Mouse (Mus musculus) liver, embryonic 14.5 days (tissue): Measurements from ENCODE around the gene Defb22. TPM values are rescaled to one million over a fixed set of nuclear protein-coding genes. Genes with fewer than 3 reads are reported as not detected.

ENCODE experiments used
- ATAC-seq: fragments of 200-750 bp; cut with Nextera tagmentation; 2 replicates; pipeline ENCODE4 v1.8.0; 2017; ENCODE audit warnings: moderate number of reproducible peaks, mild to moderate bottlenecking, moderate library complexity; ENCODE audit not compliant: insufficient read depth
- DNase-seq, 3 experiments: peaks; one replicate each; pipeline ENCODE4 v3.0.0-alpha.2; 2012 to 2013; ENCODE audit warnings: low read depth in 3 of 3, low spot score in 3 of 3
- H3K27ac ChIP-seq: fragments of 300-500 bp; sonication (generic); 2 replicates; pipeline ENCODE4 v1.5.1; 2014; ENCODE audit warnings: moderate library complexity, mild to moderate bottlenecking, control low read depth, inconsistent platforms
- H3K27me3 ChIP-seq: fragments of 300-500 bp; sonication (generic); 2 replicates; pipeline ENCODE4 v1.6.1; 2014; ENCODE audit warnings: mild to moderate bottlenecking, low read length, moderate library complexity; ENCODE audit not compliant: control insufficient read depth, insufficient read depth
- H3K36me3 ChIP-seq: fragments of 300-500 bp; sonication (generic); replicated peaks from 2 replicates; pipeline ENCODE4 v1.6.1; 2014; ENCODE audit warnings: low read depth; ENCODE audit not compliant: control insufficient read depth, insufficient read depth
- H3K4me1 ChIP-seq, 2 experiments: fragments of 200-500 bp in 1 of 2; fragments of 300-500 bp in 1 of 2; sonication (generic) in 1 of 2; replicated peaks; 2 replicates each; pipeline ENCODE4 v1.6.1; 2012 to 2014; ENCODE audit warnings: antibody characterized with exemption in 1 of 2, inconsistent platforms in 1 of 2, low read length in 1 of 2; ENCODE audit not compliant: control insufficient read depth in 2 of 2, insufficient read depth in 2 of 2
- H3K4me2 ChIP-seq: fragments of 300-500 bp; sonication (generic); 2 replicates; pipeline ENCODE4 v1.6.1; 2014; ENCODE audit warnings: low read depth, mild to moderate bottlenecking, control low read depth, moderate library complexity
- H3K4me3 ChIP-seq, 2 experiments: fragments of 200-500 bp in 1 of 2; fragments of 300-500 bp in 1 of 2; sonication (generic) in 1 of 2; 2 replicates each; pipeline ENCODE4 v1.5.1; 2012 to 2014; ENCODE audit warnings: low read depth in 2 of 2, low read length in 2 of 2, mild to moderate bottlenecking in 2 of 2, control low read depth in 1 of 2, inconsistent platforms in 1 of 2, moderate library complexity in 1 of 2; ENCODE audit not compliant: insufficient read depth in 1 of 2
- H3K9ac ChIP-seq: fragments of 300-500 bp; sonication (generic); replicated peaks from 2 replicates; pipeline ENCODE4 v1.6.1; 2014; ENCODE audit warnings: mild to moderate bottlenecking, control low read depth, moderate library complexity
- H3K9me3 ChIP-seq: fragments of 300-500 bp; sonication (generic); 2 replicates; pipeline ENCODE4 v1.6.1; 2016; ENCODE audit warnings: low read length, mixed read lengths; ENCODE audit not compliant: control insufficient read depth
- CTCF ChIP-seq: IDR thresholded peaks from 2 replicates; pipeline ENCODE4 v1.5.1; 2016; ENCODE audit warnings: antibody characterized with exemption, low read depth, control low read depth
- EP300 ChIP-seq: IDR thresholded peaks from 2 replicates; pipeline ENCODE4 v1.6.1; 2016; ENCODE audit warnings: antibody characterized with exemption, low read depth
- WGBS: fragments of 180-500 bp; shearing (Covaris S2); extraction: QIAGEN DNeasy Blood & Tissue Kit; methylation state at CpG from one replicate; pipeline ENCODE4 v1.1.7; 2014; ENCODE audit not compliant: insufficient replicate concordance; 5-methylcytosine and 5-hydroxymethylcytosine counted together
- polyA plus RNA-seq, 2 experiments: library from polyadenylated mRNA; depleted of rRNA in 1 of 2; stranded (reverse) in 1 of 2; unstranded in 1 of 2; fragments of >200 nt; fragmentation: Nextera tagmentation in 1 of 2; extraction: Ambion mirVana in 1 of 2; gene quantifications; 2 replicates each; pipeline versions ENCODE4 v1.2.1 to v1.2.3; 2012 to 2014

Gene Defb22
- polyA plus RNA-seq, 2 experiments = not detected

GRCm38 (mm10) chr2:152436983-152437860 lies 52.7 kb downstream of the Defb22 start:
- H3K4me2 ChIP-seq = peak overlapping the region; percentile 72
- peaks cover 4 to 6% of the 10 kb centered on the region in 2 experiments; a peak in 3 of 4 replicates for H3K4me1 ChIP-seq
- H3K9me3 ChIP-seq = no peaks in the 10 kb centered on the region
- H3K27me3 ChIP-seq = no peaks in the 10 kb centered on the region
- H3K9ac ChIP-seq = peak overlapping the region; percentile 12; the same call in 1 of the 2 replicates
- ATAC-seq = peak; percentile 64; the same call in 1 of the 2 replicates
- H3K4me3 ChIP-seq = peak overlapping the region; percentile 39 to 61
- 3% methylated on average over 23 of the region's 23 CpGs for WGBS
- H3K27ac ChIP-seq = no peak overlapping the region
- H3K36me3 ChIP-seq = no peaks in the 10 kb centered on the region
- TF ChIP-seq CTCF (peak; percentile 97), EP300 (no peak)
- peak; percentile 32 to 56 (median 44) for DNase-seq

GRCm38 (mm10) chr2:152436405-152436901 lies 53.5 kb downstream of the Defb22 start:
- no peak for ATAC-seq
- H3K9me3 ChIP-seq = no peaks in the 10 kb centered on the region
- H3K4me3 ChIP-seq = no peak overlapping the region
- H3K4me2 ChIP-seq = no peak overlapping the region
- no peak overlapping the region for H3K27ac ChIP-seq
- no peaks in the 10 kb centered on the region for H3K27me3 ChIP-seq
- no peaks in the 10 kb centered on the region for H3K36me3 ChIP-seq
- DNase-seq = no peak
- WGBS = 55% methylated on average over 7 of the region's 7 CpGs
- H3K9ac ChIP-seq = no peak overlapping the region
- peaks cover 4 to 6% of the 10 kb centered on the region in 2 experiments; a peak in 3 of 4 replicates for H3K4me1 ChIP-seq
- TF ChIP-seq EP300 (no peak), CTCF (no peak)

Other genes with a start within 250 kb of the Defb22 start
- gene Tbc1d20, start 196.3 kb downstream of the Defb22 start, polyA plus RNA-seq (2012; rRNA removed) = 9.5 and 10.1 TPM in 2 replicates
- gene Tbc1d20, start 196.3 kb downstream of the Defb22 start, polyA plus RNA-seq (2014; fragmentation: Nextera tagmentation; extraction: Ambion mirVana) = 5.3 and 5.7 TPM in 2 replicates
- gene Rbck1, start 157.5 kb downstream of the Defb22 start, polyA plus RNA-seq (2012; rRNA removed) = 49.6 and 54.5 TPM in 2 replicates
- 34.3 and 38.8 TPM in 2 replicates for gene Rbck1, start 157.5 kb downstream of the Defb22 start, polyA plus RNA-seq (2014; fragmentation: Nextera tagmentation; extraction: Ambion mirVana)
- 0.54 and 0.77 TPM in 2 replicates for gene Trib3, start 146.1 kb downstream of the Defb22 start, polyA plus RNA-seq (2012; rRNA removed)
- 0.70 and 1.5 TPM in 2 replicates for gene Trib3, start 146.1 kb downstream of the Defb22 start, polyA plus RNA-seq (2014; fragmentation: Nextera tagmentation; extraction: Ambion mirVana)
- not detected in 2 replicates for gene Nrsn2, start 113.5 kb downstream of the Defb22 start, polyA plus RNA-seq (2012; rRNA removed)
- gene Nrsn2, start 113.5 kb downstream of the Defb22 start, polyA plus RNA-seq (2014; fragmentation: Nextera tagmentation; extraction: Ambion mirVana) = not detected in 2 replicates
- gene Sox12, start 92.1 kb downstream of the Defb22 start, polyA plus RNA-seq (2012; rRNA removed) = 4.4 TPM in 2 replicates
- gene Sox12, start 92.1 kb downstream of the Defb22 start, polyA plus RNA-seq (2014; fragmentation: Nextera tagmentation; extraction: Ambion mirVana) = 1.4 and 1.9 TPM in 2 replicates
- gene Zcchc3, start 75.1 kb downstream of the Defb22 start, polyA plus RNA-seq (2012; rRNA removed) = 7.6 and 9.1 TPM in 2 replicates
- gene Zcchc3, start 75.1 kb downstream of the Defb22 start, polyA plus RNA-seq (2014; fragmentation: Nextera tagmentation; extraction: Ambion mirVana) = 8.7 and 10.7 TPM in 2 replicates
- 0.15 and 0.19 TPM in 2 replicates for gene 6820408C15Rik, start 74.6 kb downstream of the Defb22 start, polyA plus RNA-seq (2012; rRNA removed)
- gene 6820408C15Rik, start 74.6 kb downstream of the Defb22 start, polyA plus RNA-seq (2014; fragmentation: Nextera tagmentation; extraction: Ambion mirVana) = 0.11 and 0.23 TPM in 2 replicates
- not detected in 2 replicates for gene Defb23, start 25.5 kb downstream of the Defb22 start, polyA plus RNA-seq (2012; rRNA removed)
- not detected in 2 replicates for gene Defb23, start 25.5 kb downstream of the Defb22 start, polyA plus RNA-seq (2014; fragmentation: Nextera tagmentation; extraction: Ambion mirVana)
- not detected in 2 replicates for gene Defb20, start 13.1 kb downstream of the Defb22 start, polyA plus RNA-seq (2012; rRNA removed)
- gene Defb20, start 13.1 kb downstream of the Defb22 start, polyA plus RNA-seq (2014; fragmentation: Nextera tagmentation; extraction: Ambion mirVana) = not detected in 2 replicates
- gene Defb26, start 21.6 kb upstream of the Defb22 start, polyA plus RNA-seq (2012; rRNA removed) = not detected in 2 replicates
- not detected in 2 replicates for gene Defb26, start 21.6 kb upstream of the Defb22 start, polyA plus RNA-seq (2014; fragmentation: Nextera tagmentation; extraction: Ambion mirVana)
- not detected in 2 replicates for gene Defb28, start 28.1 kb upstream of the Defb22 start, polyA plus RNA-seq (2012; rRNA removed)
- not detected in 2 replicates for gene Defb28, start 28.1 kb upstream of the Defb22 start, polyA plus RNA-seq (2014; fragmentation: Nextera tagmentation; extraction: Ambion mirVana)
- gene Defb29, start 50.0 kb upstream of the Defb22 start, polyA plus RNA-seq (2012; rRNA removed) = not detected in 2 replicates
- gene Defb29, start 50.0 kb upstream of the Defb22 start, polyA plus RNA-seq (2014; fragmentation: Nextera tagmentation; extraction: Ambion mirVana) = not detected in 2 replicates
- not detected in 2 replicates for gene Gm17416, start 79.2 kb upstream of the Defb22 start, polyA plus RNA-seq (2012; rRNA removed)
- gene Gm17416, start 79.2 kb upstream of the Defb22 start, polyA plus RNA-seq (2014; fragmentation: Nextera tagmentation; extraction: Ambion mirVana) = not detected in 2 replicates
- gene Defb21, start 82.6 kb upstream of the Defb22 start, polyA plus RNA-seq (2012; rRNA removed) = not detected in 2 replicates
- gene Defb21, start 82.6 kb upstream of the Defb22 start, polyA plus RNA-seq (2014; fragmentation: Nextera tagmentation; extraction: Ambion mirVana) = not detected in 2 replicates
- gene Defb19, start 90.2 kb upstream of the Defb22 start, polyA plus RNA-seq (2012; rRNA removed) = not detected in 2 replicates
- gene Defb19, start 90.2 kb upstream of the Defb22 start, polyA plus RNA-seq (2014; fragmentation: Nextera tagmentation; extraction: Ambion mirVana) = not detected in 2 replicates
- gene Defb45, start 109.3 kb upstream of the Defb22 start, polyA plus RNA-seq (2012; rRNA removed) = not detected in 2 replicates
- gene Defb45, start 109.3 kb upstream of the Defb22 start, polyA plus RNA-seq (2014; fragmentation: Nextera tagmentation; extraction: Ambion mirVana) = not detected in 2 replicates
- not detected in 2 replicates for gene Defb36, start 114.2 kb upstream of the Defb22 start, polyA plus RNA-seq (2012; rRNA removed)
- not detected in 2 replicates for gene Defb36, start 114.2 kb upstream of the Defb22 start, polyA plus RNA-seq (2014; fragmentation: Nextera tagmentation; extraction: Ambion mirVana)
- gene Defb25, start 132.9 kb upstream of the Defb22 start, polyA plus RNA-seq (2012; rRNA removed) = not detected in 2 replicates
- not detected in 2 replicates for gene Defb25, start 132.9 kb upstream of the Defb22 start, polyA plus RNA-seq (2014; fragmentation: Nextera tagmentation; extraction: Ambion mirVana)
- 0.42 and 0.66 TPM in 2 replicates for gene Rem1, start 136.8 kb upstream of the Defb22 start, polyA plus RNA-seq (2012; rRNA removed)
- gene Rem1, start 136.8 kb upstream of the Defb22 start, polyA plus RNA-seq (2014; fragmentation: Nextera tagmentation; extraction: Ambion mirVana) = 0.52 and 0.91 TPM in 2 replicates
- gene H13, start 179.3 kb upstream of the Defb22 start, polyA plus RNA-seq (2012; rRNA removed) = 24.1 and 27.4 TPM in 2 replicates
- gene H13, start 179.3 kb upstream of the Defb22 start, polyA plus RNA-seq (2014; fragmentation: Nextera tagmentation; extraction: Ambion mirVana) = 38.1 and 39.4 TPM in 2 replicates
- 4.3 and 10.3 TPM in 2 replicates for gene Mcts2, start 196.9 kb upstream of the Defb22 start, polyA plus RNA-seq (2012; rRNA removed)
- gene Mcts2, start 196.9 kb upstream of the Defb22 start, polyA plus RNA-seq (2014; fragmentation: Nextera tagmentation; extraction: Ambion mirVana) = 14.7 and 15.2 TPM in 2 replicates
- 45.6 and 50.6 TPM in 2 replicates for gene Id1, start 246.1 kb upstream of the Defb22 start, polyA plus RNA-seq (2012; rRNA removed)
- gene Id1, start 246.1 kb upstream of the Defb22 start, polyA plus RNA-seq (2014; fragmentation: Nextera tagmentation; extraction: Ambion mirVana) = 20.7 and 22.6 TPM in 2 replicates